Mouse (Mus musculus) stomach, postnatal 0 days (tissue): ENCODE data around the gene Hbb-bs. TPM values are rescaled to one million over a fixed set of nuclear protein-coding genes. Genes with fewer than 3 reads are reported as not detected.
"Not testable (repeated sequence)": the region's sequence is repeated elsewhere in the genome, so short reads cannot be mapped to it uniquely, and the experiment has no call there.

Experiments used
- ATAC-seq: fragments of 200-750 bp; cut with Nextera tagmentation; 2 replicates; pipeline ENCODE4 v1.8.0; 2017; ENCODE audit not compliant: low FRiP score, low TSS enrichment
- DNase-seq: peaks from one replicate; pipeline ENCODE4 v3.0.0-alpha.2; 2016; ENCODE audit warnings: low spot score
- H3K27ac ChIP-seq: fragments of 300-500 bp; sonication (generic); replicated peaks from 2 replicates; pipeline ENCODE4 v1.5.1; 2014; ENCODE audit warnings: mild to moderate bottlenecking, control low read depth
- H3K27me3 ChIP-seq: fragments of 300-500 bp; sonication (generic); 2 replicates; pipeline ENCODE4 v1.6.1; 2014; ENCODE audit warnings: low read length; ENCODE audit not compliant: control insufficient read depth, insufficient read depth
- H3K36me3 ChIP-seq: fragments of 300-500 bp; sonication (generic); 2 replicates; pipeline ENCODE4 v1.6.1; 2014; ENCODE audit warnings: low read length, mixed read lengths; ENCODE audit not compliant: control insufficient read depth, insufficient read depth
- H3K4me1 ChIP-seq: fragments of 300-500 bp; sonication (generic); replicated peaks from 2 replicates; pipeline ENCODE4 v1.6.1; 2014; ENCODE audit warnings: antibody characterized with exemption; ENCODE audit not compliant: control insufficient read depth, insufficient read depth
- H3K4me2 ChIP-seq: fragments of 300-500 bp; sonication (generic); replicated peaks from 2 replicates; pipeline ENCODE4 v1.6.1; 2014; ENCODE audit warnings: low read depth, mild to moderate bottlenecking, control low read depth, moderate library complexity
- H3K4me3 ChIP-seq: fragments of 300-500 bp; sonication (generic); 2 replicates; pipeline ENCODE4 v1.5.1; 2014; ENCODE audit warnings: low read depth, low read length, control low read depth
- H3K9ac ChIP-seq: fragments of 300-500 bp; sonication (generic); 2 replicates; pipeline ENCODE4 v1.6.1; 2014; ENCODE audit warnings: mild to moderate bottlenecking, low read length, control low read depth, mixed read lengths
- H3K9me3 ChIP-seq: fragments of 300-500 bp; sonication (generic); 2 replicates; pipeline ENCODE4 v1.6.1; 2016; ENCODE audit warnings: low read length; ENCODE audit not compliant: control insufficient read depth
- CTCF ChIP-seq: IDR thresholded peaks from 2 replicates; pipeline ENCODE4 v1.5.1; 2016; ENCODE audit warnings: antibody characterized with exemption, low read depth, mild to moderate bottlenecking, moderate library complexity
- EP300 ChIP-seq: optimal IDR thresholded peaks from 2 replicates; pipeline ENCODE3; 2016; ENCODE audit warnings: antibody characterized with exemption
- WGBS: fragments of 180-500 bp; shearing (Covaris S2); extraction: QIAGEN DNeasy Blood & Tissue Kit; methylation state at CpG from one replicate; pipeline ENCODE4 v1.1.7; 2014; 5-methylcytosine and 5-hydroxymethylcytosine counted together
- polyA plus RNA-seq: library from polyadenylated mRNA; unstranded; fragments of >200 nt; fragmentation: Nextera tagmentation; extraction: Ambion mirVana; gene quantifications from 2 replicates; pipeline ENCODE4 v1.2.1, GENCODE M21; 2015

Gene Hbb-bs
- polyA plus RNA-seq, 1 experiment from 2014 or later = 597 TPM

- no peak within 1 kb of the TSS for H3K4me2 ChIP-seq
- no peak within 1 kb of the TSS for H3K9ac ChIP-seq
- no peaks in the 10 kb centered on the region for H3K36me3 ChIP-seq
- no peak within 1 kb of the TSS for H3K4me3 ChIP-seq
- no peak for TF ChIP-seq CTCF
- TF ChIP-seq EP300 = no peak
- H3K27me3 ChIP-seq = no peaks in the 10 kb centered on the region
- DNase-seq (no peak), ATAC-seq (no peak)
- 68% methylated on average over 3 of the region's 3 CpGs for WGBS
- no peak within 1 kb of the TSS for H3K27ac ChIP-seq
- H3K9me3 ChIP-seq = no peaks in the 10 kb centered on the region
- no peaks in the 10 kb centered on the region for H3K4me1 ChIP-seq
Observed at GRCm38 (mm10) chr7:103779598-103779997, 48.3 kb downstream of the Hbb-bs start, which contains the start of gene Olfr68. Gene Olfr68 (minus strand): TSS chr7:103779698.

GRCm38 (mm10) chr7:103777652-103778051, 50.2 kb downstream of the Hbb-bs start:
- not testable (repeated sequence) for H3K9me3 ChIP-seq, H3K4me2 ChIP-seq, H3K36me3 ChIP-seq, H3K27ac ChIP-seq, ATAC-seq, H3K9ac ChIP-seq, H3K4me3 ChIP-seq, H3K4me1 ChIP-seq, DNase-seq, H3K27me3 ChIP-seq
- 70% methylated on average over 3 of the region's 4 CpGs for WGBS

Other genes starting within 250 kb of the Hbb-bs start
- gene Olfr618, start 238.0 kb downstream of the Hbb-bs start, polyA plus RNA-seq = 0.10 and 0.22 TPM in 2 replicates
- not detected in 2 replicates for gene Olfr619, start 227.5 kb downstream of the Hbb-bs start, polyA plus RNA-seq
- 0.10 TPM in 1 of 2 replicates, not detected in the other for gene Olfr620, start 215.6 kb downstream of the Hbb-bs start, polyA plus RNA-seq
- not detected in 2 replicates for gene Olfr622, start 185.4 kb downstream of the Hbb-bs start, polyA plus RNA-seq
- gene Olfr623, start 164.4 kb downstream of the Hbb-bs start, polyA plus RNA-seq = not detected in 2 replicates
- gene Olfr624, start 156.9 kb downstream of the Hbb-bs start, polyA plus RNA-seq = 0.02 TPM in 1 of 2 replicates, not detected in the other
- gene Olfr625-ps1, start 145.4 kb downstream of the Hbb-bs start, polyA plus RNA-seq = not detected in 2 replicates
- gene Olfr243, start 113.4 kb downstream of the Hbb-bs start, polyA plus RNA-seq = not detected in 2 replicates
- not detected in 2 replicates for gene Olfr628, start 97.7 kb downstream of the Hbb-bs start, polyA plus RNA-seq
- gene Olfr629, start 83.2 kb downstream of the Hbb-bs start, polyA plus RNA-seq = not detected in 2 replicates
- not detected in 2 replicates for gene Olfr630, start 70.8 kb downstream of the Hbb-bs start, polyA plus RNA-seq
- not detected in 2 replicates for gene Olfr69, start 56.5 kb downstream of the Hbb-bs start, polyA plus RNA-seq
- gene Olfr68, start 48.4 kb downstream of the Hbb-bs start, polyA plus RNA-seq = 0.02 TPM in 1 of 2 replicates, not detected in the other
- not detected in 2 replicates for gene Olfr67, start 36.3 kb downstream of the Hbb-bs start, polyA plus RNA-seq
- gene Hbb-bt, start 14.1 kb downstream of the Hbb-bs start, polyA plus RNA-seq = 137 and 177 TPM in 2 replicates
- gene Hbb-bh2, start 12.4 kb upstream of the Hbb-bs start, polyA plus RNA-seq = not detected in 2 replicates
- gene Hbb-bh1, start 15.1 kb upstream of the Hbb-bs start, polyA plus RNA-seq = not detected in 2 replicates
- gene Hbb-y, start 25.1 kb upstream of the Hbb-bs start, polyA plus RNA-seq = not detected in 2 replicates
- gene Olfr66, start 58.2 kb upstream of the Hbb-bs start, polyA plus RNA-seq = not detected in 2 replicates
- gene Olfr64, start 66.4 kb upstream of the Hbb-bs start, polyA plus RNA-seq = not detected in 2 replicates
- not detected in 2 replicates for gene Olfr65, start 75.4 kb upstream of the Hbb-bs start, polyA plus RNA-seq
- not detected in 2 replicates for gene Olfr631, start 100.7 kb upstream of the Hbb-bs start, polyA plus RNA-seq
- not detected in 2 replicates for gene Olfr632, start 106.3 kb upstream of the Hbb-bs start, polyA plus RNA-seq
- not detected in 2 replicates for gene Olfr633, start 116.3 kb upstream of the Hbb-bs start, polyA plus RNA-seq
- 0.01 TPM in 1 of 2 replicates, not detected in the other for gene Olfr635, start 143.1 kb upstream of the Hbb-bs start, polyA plus RNA-seq
- not detected in 2 replicates for gene Olfr638, start 170.7 kb upstream of the Hbb-bs start, polyA plus RNA-seq
- gene Olfr639, start 189.2 kb upstream of the Hbb-bs start, polyA plus RNA-seq = 0.01 TPM in 1 of 2 replicates, not detected in the other
- 0.04 TPM in 1 of 2 replicates, not detected in the other for gene Olfr640, start 197.5 kb upstream of the Hbb-bs start, polyA plus RNA-seq
- gene Olfr641, start 207.3 kb upstream of the Hbb-bs start, polyA plus RNA-seq = not detected in 2 replicates
- not detected in 2 replicates for gene Olfr642, start 224.6 kb upstream of the Hbb-bs start, polyA plus RNA-seq
- gene 4930516K23Rik, start 233.3 kb upstream of the Hbb-bs start, polyA plus RNA-seq = not detected in 2 replicates
- not detected in 2 replicates for gene Olfr644, start 243.8 kb upstream of the Hbb-bs start, polyA plus RNA-seq